ENCODE assay signal across 8 mouse cellular contexts in the genomic region with DNA sequence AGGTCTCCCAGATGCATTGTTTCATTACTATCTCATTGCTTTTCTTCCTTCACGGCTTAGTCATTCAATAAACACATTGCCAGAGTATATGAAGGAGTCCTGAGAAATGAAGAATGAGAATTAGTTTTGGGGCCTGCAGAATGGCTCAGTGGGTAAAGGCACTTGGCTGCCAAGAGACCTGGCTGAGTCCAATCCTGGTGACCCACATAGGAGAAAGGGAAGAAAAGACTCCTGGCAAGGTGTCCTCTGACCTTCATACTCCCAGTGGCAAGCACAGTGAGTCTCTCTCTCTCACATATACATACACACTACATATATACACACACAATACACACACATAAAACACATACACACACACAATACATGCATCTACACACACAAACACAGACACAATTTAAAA.
DNase-seq lines count a peak whose midpoint lies in the region; ATAC-seq and TF ChIP-seq lines count a peak whose summit lies in the region.

No protein-coding gene starts in this region.

- TF ChIP-seq POLR2A in liver, adult 2 months (IDR thresholded peaks at IDR 0.05; ENCODE audit: extremely low read depth, insufficient read depth, low read length) = no peak

- no peaks in the 10 kb centered on the region for H3K9me3 ChIP-seq in embryonic facial prominence, embryonic 14.5 days (ENCODE audit: control insufficient read depth, low read length)
- no peaks in the 10 kb centered on the region for H3K9me3 ChIP-seq in intestine, embryonic 15.5 days
- no peaks in the 10 kb centered on the region for H3K9me3 ChIP-seq in neural tube, embryonic 14.5 days (ENCODE audit: control insufficient read depth, low read length)

- no peak for ATAC-seq in embryonic facial prominence, embryonic 14.5 days (ENCODE audit: low read depth)
- no peak for ATAC-seq in intestine, embryonic 15.5 days
- no peak for ATAC-seq in neural tube, embryonic 14.5 days (ENCODE audit: low read depth)

- peak overlapping the region; percentile 89 for H3K4me2 ChIP-seq in embryonic facial prominence, embryonic 14.5 days (ENCODE audit: low read depth, low read length)
- H3K4me2 ChIP-seq in intestine, embryonic 15.5 days (replicated peaks) = peak overlapping the region; percentile 91; the same call in 1 of the 2 replicates
- H3K4me2 ChIP-seq in neural tube, embryonic 14.5 days (ENCODE audit: low read depth, low read length) = peak overlapping the region; percentile 69

- H3K4me3 ChIP-seq in liver, adult 2 months (ENCODE audit: insufficient read depth, low read depth, low read length) = no peak overlapping the region
- H3K4me3 ChIP-seq in embryonic facial prominence, embryonic 14.5 days (ENCODE audit: low read depth, low read length) = peak overlapping the region; percentile 95
- no peak overlapping the region for H3K4me3 ChIP-seq in intestine, embryonic 15.5 days (replicated peaks)
- peak overlapping the region; percentile 99 for H3K4me3 ChIP-seq in neural tube, embryonic 14.5 days (ENCODE audit: low read depth, low read length)

- no peaks in the 10 kb centered on the region for H3K27me3 ChIP-seq in liver, adult 2 months (ENCODE audit: control insufficient read depth, insufficient read depth, low read length)
- no peaks in the 10 kb centered on the region for H3K27me3 ChIP-seq in embryonic facial prominence, embryonic 14.5 days (replicated peaks; ENCODE audit: control insufficient read depth, insufficient read depth, low read length)
- no peaks in the 10 kb centered on the region for H3K27me3 ChIP-seq in intestine, embryonic 15.5 days (replicated peaks)
- peaks cover 2% of the 10 kb centered on the region; the same call in 1 of the 2 replicates for H3K27me3 ChIP-seq in neural tube, embryonic 14.5 days (ENCODE audit: control insufficient read depth, insufficient read depth, low read length)

- peaks cover 1% of the 10 kb centered on the region; the same call in 1 of the 2 replicates for H3K36me3 ChIP-seq in liver, adult 2 months (ENCODE audit: control insufficient read depth, insufficient read depth, low read length)
- peaks cover 11% of the 10 kb centered on the region; the same call in 1 of the 2 replicates for H3K36me3 ChIP-seq in embryonic facial prominence, embryonic 14.5 days (ENCODE audit: control insufficient read depth, insufficient read depth, low read length)
- no peaks in the 10 kb centered on the region for H3K36me3 ChIP-seq in intestine, embryonic 15.5 days
- H3K36me3 ChIP-seq in neural tube, embryonic 14.5 days (ENCODE audit: control insufficient read depth, insufficient read depth, low read length) = no peaks in the 10 kb centered on the region

- peak; percentile 46 for DNase-seq in liver, adult 2 months (ENCODE audit: extremely low read depth, low read depth, low spot score)
- DNase-seq in liver = no peak
- no peak for DNase-seq in embryonic facial prominence, embryonic 14.5 days (ENCODE audit: low spot score)
- no peak for DNase-seq in B cell, adult 2 months
- DNase-seq in gastrocnemius, postnatal 25 days = no peak
- DNase-seq in T-cell, adult 2 months (ENCODE audit: low spot score) = no peak

- TF ChIP-seq CTCF in liver, adult 2 months (IDR thresholded peaks at IDR 0.05; ENCODE audit: low read depth, low read length) = no peak

- 59% methylated on average over 1 of the region's 1 CpGs for WGBS in liver, adult 2 months
- WGBS in embryonic facial prominence, embryonic 14.5 days = 78% methylated on average over 1 of the region's 1 CpGs
- WGBS in intestine, embryonic 15.5 days = 35% methylated on average over 1 of the region's 1 CpGs
- WGBS in neural tube, embryonic 14.5 days = 69% methylated on average over 1 of the region's 1 CpGs

- H3K9ac ChIP-seq in liver, adult 2 months (ENCODE audit: low read depth, low read length) = no peak overlapping the region
- H3K9ac ChIP-seq in embryonic facial prominence, embryonic 14.5 days (ENCODE audit: low read depth, low read length) = no peak overlapping the region
- no peak overlapping the region for H3K9ac ChIP-seq in intestine, embryonic 15.5 days
- H3K9ac ChIP-seq in neural tube, embryonic 14.5 days (replicated peaks; ENCODE audit: low read depth, low read length) = peak overlapping the region; percentile 98; the same call in 1 of the 2 replicates

- H3K27ac ChIP-seq in liver, adult 2 months (replicated peaks; ENCODE audit: insufficient read depth, low read depth, low read length) = 0 out of 2 replicates have a peak overlapping the region, but pooled peaks have one; percentile 86
- H3K27ac ChIP-seq in embryonic facial prominence, embryonic 14.5 days (replicated peaks; ENCODE audit: low read depth, low read length) = no peak overlapping the region
- H3K27ac ChIP-seq in intestine, embryonic 15.5 days = 0 out of 2 replicates have a peak overlapping the region, but pooled peaks have one; percentile 6
- H3K27ac ChIP-seq in neural tube, embryonic 14.5 days (ENCODE audit: low read depth, low read length) = no peak overlapping the region

- H3K4me1 ChIP-seq in liver, adult 2 months (ENCODE audit: control insufficient read depth, insufficient read depth, low read length) = peaks cover 10% of the 10 kb centered on the region
- H3K4me1 ChIP-seq in embryonic facial prominence, embryonic 14.5 days (ENCODE audit: control insufficient read depth, insufficient read depth, low read length) = peaks cover 12% of the 10 kb centered on the region; the same call in 1 of the 2 replicates
- peaks cover 14% of the 10 kb centered on the region; the same call in 1 of the 2 replicates for H3K4me1 ChIP-seq in intestine, embryonic 15.5 days (replicated peaks)
- H3K4me1 ChIP-seq in neural tube, embryonic 14.5 days (ENCODE audit: control insufficient read depth, insufficient read depth, low read length) = peaks cover 24% of the 10 kb centered on the region

- H3K79me2 ChIP-seq in liver, adult 2 months (ENCODE audit: control insufficient read depth, insufficient read depth, low read length) = peaks cover 11% of the 10 kb centered on the region; the same call in 1 of the 2 replicates

Comparison
In these comparisons a context has a peak if more than half of its experiments do, and no peak if none do; other contexts are left out.
1. H3K27ac ChIP-seq: peak in liver, adult 2 months (single experiment) and intestine, embryonic 15.5 days (single experiment); none in embryonic facial prominence, embryonic 14.5 days (single experiment) and neural tube, embryonic 14.5 days (single experiment).
2. H3K4me3 ChIP-seq: peak in embryonic facial prominence, embryonic 14.5 days (single experiment) and neural tube, embryonic 14.5 days (single experiment); none in liver, adult 2 months (single experiment) and intestine, embryonic 15.5 days (single experiment).
3. Peak in every context shown above with its lines, with median percentiles within 50 percentile points of each other: H3K4me2 ChIP-seq.